Mouse (Mus musculus) hindbrain, embryonic 16.5 days (tissue): ENCODE data around the gene Etfa. TPM values are rescaled to one million over a fixed set of nuclear protein-coding genes. Genes with fewer than 3 reads are reported as not detected.

ENCODE experiments used
- ATAC-seq: fragments of 200-750 bp; cut with Nextera tagmentation; 2 replicates; pipeline ENCODE4 v1.8.0; 2017; ENCODE audit warnings: moderate TSS enrichment, moderate library complexity
- H3K27ac ChIP-seq: fragments of 300-500 bp; sonication (generic); 2 replicates; pipeline ENCODE4 v1.5.1; 2014; ENCODE audit warnings: low read depth, mild to moderate bottlenecking, control low read depth, low read length, moderate library complexity
- H3K27me3 ChIP-seq: fragments of 300-500 bp; sonication (generic); replicated peaks from 2 replicates; pipeline ENCODE4 v1.6.1; 2014; ENCODE audit warnings: low read length; ENCODE audit not compliant: control insufficient read depth, insufficient read depth
- H3K36me3 ChIP-seq: fragments of 300-500 bp; sonication (generic); 2 replicates; pipeline ENCODE4 v1.6.1; 2014; ENCODE audit warnings: mild to moderate bottlenecking, low read length, moderate library complexity, mixed read lengths; ENCODE audit not compliant: control insufficient read depth, insufficient read depth
- H3K4me1 ChIP-seq: fragments of 300-500 bp; sonication (generic); 2 replicates; pipeline ENCODE4 v1.6.1; 2014; ENCODE audit warnings: low read depth, low read length; ENCODE audit not compliant: control insufficient read depth, insufficient read depth
- H3K4me2 ChIP-seq: fragments of 300-500 bp; sonication (generic); 2 replicates; pipeline ENCODE4 v1.6.1; 2014; ENCODE audit warnings: mild to moderate bottlenecking, low read length, control low read depth, moderate library complexity
- H3K4me3 ChIP-seq: fragments of 300-500 bp; sonication (generic); 2 replicates; pipeline ENCODE4 v1.5.1; 2014; ENCODE audit warnings: mild to moderate bottlenecking, low read length, control low read depth, moderate library complexity
- H3K9ac ChIP-seq: fragments of 300-500 bp; sonication (generic); 2 replicates; pipeline ENCODE4 v1.6.1; 2014; ENCODE audit warnings: low read depth, mild to moderate bottlenecking, control low read depth, low read length, moderate library complexity
- H3K9me3 ChIP-seq: fragments of 300-500 bp; sonication (generic); 2 replicates; pipeline ENCODE4 v1.6.1; 2014; ENCODE audit warnings: mild to moderate bottlenecking, low read length, moderate library complexity; ENCODE audit not compliant: control insufficient read depth
- WGBS: fragments of 180-500 bp; shearing (Covaris S2); extraction: QIAGEN DNeasy Blood & Tissue Kit; methylation state at CpG from one replicate; pipeline ENCODE4 v1.1.7; 2014; 5-methylcytosine and 5-hydroxymethylcytosine counted together
- polyA plus RNA-seq: library from polyadenylated mRNA; unstranded; fragments of >200 nt; fragmentation: Nextera tagmentation; extraction: Ambion mirVana; gene quantifications from 2 replicates; pipeline ENCODE4 v1.2.1, GENCODE M21; 2015

Etfa gene
- polyA plus RNA-seq, 1 experiment from 2014 or later: 111 TPM

DNA sequence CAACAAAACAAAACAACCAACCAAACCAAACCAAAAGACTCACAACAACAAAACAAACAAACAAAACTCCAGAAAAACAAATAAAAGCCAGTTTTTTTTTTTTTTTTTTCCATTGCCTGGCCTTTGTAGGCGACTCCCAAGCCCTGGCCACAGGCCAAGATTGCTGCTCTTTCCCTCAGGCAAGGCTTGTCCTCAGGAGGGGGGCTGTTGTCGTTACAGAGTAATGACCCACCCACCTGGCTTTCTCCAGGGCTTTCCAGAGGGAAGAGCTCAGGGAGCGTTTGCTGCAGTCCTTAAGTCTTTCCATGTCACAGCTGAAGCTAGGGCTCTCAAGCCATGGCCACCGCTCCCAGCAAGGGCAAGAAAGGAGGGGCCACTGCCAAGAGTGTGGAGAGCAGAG lies 26.3 kb upstream of the Etfa start, which contains the start of gene Isl2:
TSS of gene Isl2 (plus strand) at position 296 of the 400 bp plus-strand sequence.
- Histone ChIP-seq H3K4me1 (peaks cover 13% of the 10 kb centered on the region), H3K27ac (no peak within 1 kb of the TSS), H3K27me3 (peaks cover 48% of the 10 kb centered on the region), H3K9me3 (no peaks in the 10 kb centered on the region), H3K4me2 (no peak within 1 kb of the TSS), H3K9ac (no peak within 1 kb of the TSS), H3K4me3 (no peak within 1 kb of the TSS), H3K36me3 (no peaks in the 10 kb centered on the region)
- no peak for ATAC-seq
- 4% methylated on average over 4 of the region's 4 CpGs for WGBS

GRCm38 (mm10) chr9:55535907-55536306 lies 23.9 kb upstream of the Etfa start:
- H3K27ac ChIP-seq: no peak overlapping the region
- peaks cover 35% of the 10 kb centered on the region for H3K27me3 ChIP-seq
- no peak overlapping the region for H3K4me2 ChIP-seq
- H3K36me3 ChIP-seq: no peaks in the 10 kb centered on the region
- 11% methylated on average over 3 of the region's 3 CpGs for WGBS
- no peak overlapping the region for H3K9ac ChIP-seq
- H3K4me1 ChIP-seq: peaks cover under 1% of the 10 kb centered on the region
- no peak overlapping the region for H3K4me3 ChIP-seq
- no peaks in the 10 kb centered on the region for H3K9me3 ChIP-seq
- ATAC-seq: no peak

DNA sequence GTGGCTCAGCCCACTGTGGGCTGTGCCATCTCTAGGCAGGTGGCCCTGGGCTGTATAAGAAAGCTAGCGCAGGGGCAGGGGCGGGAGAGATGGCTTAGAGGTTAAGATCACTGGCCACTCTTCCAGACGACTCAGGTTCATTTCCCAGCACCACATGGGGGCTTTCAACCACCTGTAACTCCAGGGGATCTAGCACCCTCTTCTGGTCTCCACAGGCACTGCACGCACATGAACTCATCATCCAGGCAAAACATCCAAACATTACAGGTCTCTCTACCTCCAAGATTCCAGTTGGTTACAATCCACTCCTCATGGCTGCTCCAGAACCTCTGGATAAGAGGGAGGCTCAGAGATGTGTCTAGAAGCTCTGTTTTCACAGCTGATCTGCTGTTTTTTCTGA lies 13.7 kb upstream of the Etfa start:
- no peak overlapping the region for H3K9ac ChIP-seq
- no peaks in the 10 kb centered on the region for H3K4me1 ChIP-seq
- ATAC-seq: no peak
- no peak overlapping the region for H3K4me2 ChIP-seq
- no peak overlapping the region for H3K4me3 ChIP-seq
- no peak overlapping the region for H3K27ac ChIP-seq
- H3K27me3 ChIP-seq: peaks cover 6% of the 10 kb centered on the region
- H3K36me3 ChIP-seq: no peaks in the 10 kb centered on the region
- 44% methylated on average over 4 of the region's 4 CpGs for WGBS
- no peaks in the 10 kb centered on the region for H3K9me3 ChIP-seq

- H3K9ac ChIP-seq: peak overlapping the region; percentile 77
- H3K27me3 ChIP-seq: peaks cover 10% of the 10 kb centered on the region
- H3K4me2 ChIP-seq: peak overlapping the region; percentile 94
- no peaks in the 10 kb centered on the region for H3K36me3 ChIP-seq
- WGBS: under 1% methylated on average over 30 of the region's 32 CpGs
- peak overlapping the region; percentile 62 for H3K4me3 ChIP-seq
- ATAC-seq: peak; percentile 76
- H3K9me3 ChIP-seq: no peaks in the 10 kb centered on the region
- H3K4me1 ChIP-seq: peaks cover 12% of the 10 kb centered on the region
- peak overlapping the region; percentile 76 for H3K27ac ChIP-seq
These were observed 486 bp downstream of the Etfa start for GRCm38 (mm10) chr9:55511521-55511993.

- ATAC-seq: no peak
- Histone ChIP-seq H3K4me2 (peak overlapping the region; percentile 94), H3K27ac (no peak overlapping the region), H3K36me3 (no peaks in the 10 kb centered on the region), H3K9me3 (no peaks in the 10 kb centered on the region), H3K4me1 (peaks cover 12% of the 10 kb centered on the region), H3K9ac (no peak overlapping the region), H3K4me3 (no peak overlapping the region; the same call in 1 of the 2 replicates), H3K27me3 (peaks cover 10% of the 10 kb centered on the region)
- WGBS: 78% methylated on average over 10 of the region's 10 CpGs
These were observed 1.3 kb downstream of the Etfa start for GRCm38 (mm10) chr9:55510651-55511235.

DNA sequence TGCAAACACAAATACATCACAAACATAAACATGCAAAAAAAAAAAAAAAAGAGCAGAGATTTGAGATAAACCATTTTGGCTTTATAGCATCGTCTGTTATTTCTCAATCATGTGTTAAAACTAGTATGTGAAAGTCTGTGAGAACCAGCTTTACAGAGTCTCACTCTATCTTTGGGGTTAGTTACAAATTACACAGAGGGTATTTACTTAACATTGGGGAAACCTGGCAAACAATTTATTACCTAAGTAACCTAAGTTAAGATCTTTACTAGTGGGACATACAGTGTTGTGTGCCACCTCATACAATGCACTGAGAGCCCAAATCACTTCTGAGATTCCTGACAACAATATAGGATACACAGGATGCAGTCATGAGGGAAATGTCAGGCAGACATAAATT lies 2.3 kb downstream of the Etfa start:
- Histone ChIP-seq H3K9ac (no peak overlapping the region), H3K4me2 (no peak overlapping the region), H3K4me3 (no peak overlapping the region), H3K9me3 (no peaks in the 10 kb centered on the region), H3K27me3 (peaks cover 10% of the 10 kb centered on the region), H3K27ac (no peak overlapping the region), H3K4me1 (peaks cover 12% of the 10 kb centered on the region), H3K36me3 (no peaks in the 10 kb centered on the region)
- no peak for ATAC-seq
- 94% methylated on average over 1 of the region's 1 CpGs for WGBS

DNA sequence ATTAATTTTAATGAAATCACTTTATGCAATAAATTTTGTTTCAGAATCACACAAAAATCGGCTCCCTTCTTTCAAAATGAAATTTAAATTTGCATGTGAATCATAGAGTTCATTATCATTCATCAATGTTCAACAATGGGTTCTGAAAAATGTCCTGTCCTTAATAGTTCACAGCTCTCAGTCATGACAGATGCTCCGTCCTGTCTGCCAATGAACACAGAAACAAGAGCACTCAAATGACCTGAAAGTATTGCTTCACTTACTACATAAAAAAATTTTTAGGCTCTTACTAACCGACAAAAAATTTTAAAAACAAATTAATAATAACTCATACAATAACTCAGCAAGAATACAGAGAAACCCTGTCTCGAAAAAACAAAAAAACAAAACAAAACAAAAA lies 3.3 kb downstream of the Etfa start:
- Histone ChIP-seq H3K9me3 (no peaks in the 10 kb centered on the region), H3K27ac (no peak overlapping the region), H3K4me2 (no peak overlapping the region), H3K4me1 (peaks cover 12% of the 10 kb centered on the region), H3K36me3 (no peaks in the 10 kb centered on the region), H3K9ac (no peak overlapping the region), H3K4me3 (no peak overlapping the region), H3K27me3 (peaks cover 5% of the 10 kb centered on the region)
- 53% methylated on average over 4 of the region's 4 CpGs for WGBS
- ATAC-seq: no peak

DNA sequence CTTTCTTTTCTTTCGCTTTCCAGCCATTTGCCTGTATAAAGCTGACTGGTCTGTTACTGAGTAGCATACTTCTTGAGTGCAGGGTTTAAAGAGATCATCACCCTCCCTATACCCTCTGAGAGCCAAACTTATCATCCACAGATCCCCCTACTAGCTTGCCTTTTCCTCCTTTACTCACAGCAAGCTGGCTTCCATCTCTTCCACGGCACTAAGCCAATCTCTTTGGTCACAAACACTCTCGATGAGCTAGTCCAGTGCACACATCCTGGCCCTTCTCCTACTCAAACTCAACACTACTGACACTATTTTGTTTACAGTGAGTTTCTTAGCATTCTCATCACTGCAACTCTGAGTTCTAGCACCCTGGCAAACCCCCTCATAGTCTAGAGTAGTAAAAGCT lies 4.1 kb downstream of the Etfa start:
- 84% methylated on average over 3 of the region's 3 CpGs for WGBS
- H3K4me1 ChIP-seq: peaks cover 12% of the 10 kb centered on the region
- no peaks in the 10 kb centered on the region for H3K9me3 ChIP-seq
- H3K27ac ChIP-seq: no peak overlapping the region
- no peaks in the 10 kb centered on the region for H3K36me3 ChIP-seq
- no peak overlapping the region for H3K9ac ChIP-seq
- no peak overlapping the region for H3K4me3 ChIP-seq
- H3K27me3 ChIP-seq: 0 out of 2 replicates have a peak, but pooled peaks cover 4% of the 10 kb centered on the region
- no peak for ATAC-seq
- no peak overlapping the region for H3K4me2 ChIP-seq

GRCm38 (mm10) chr9:55482116-55482515 lies 29.9 kb downstream of the Etfa start:
- WGBS: 62% methylated on average over 2 of the region's 2 CpGs
- H3K27ac ChIP-seq: no peak overlapping the region

More at GRCm38 (mm10) chr9:55482116-55482515, 29.9 kb downstream of the Etfa start:
- Histone ChIP-seq H3K27me3 (no peaks in the 10 kb centered on the region), H3K36me3 (no peaks in the 10 kb centered on the region; the same call in none of the 2 replicates), H3K4me2 (no peak overlapping the region), H3K4me3 (no peak overlapping the region), H3K9ac (no peak overlapping the region), H3K9me3 (no peaks in the 10 kb centered on the region), H3K4me1 (no peaks in the 10 kb centered on the region)
- ATAC-seq: no peak
